Mouse (Mus musculus): ENCODE results near the gene Htt.

Htt gene

GRCm38 (mm10) chr5:34889252-34889651 is 127.7 kb downstream of the Htt start:
- no peak for DNase-seq (ENCODE audit: low spot score in 2 of 2)

- DNase-seq (ENCODE audit: low spot score in 2 of 2): no peak
Measured at GRCm38 (mm10) chr5:34896697-34897453, 135.3 kb downstream of the Htt start.

GRCm38 (mm10) chr5:34899787-34900469 is 138.4 kb downstream of the Htt start:
- DNase-seq (ENCODE audit: low spot score in 2 of 2): no peak

GRCm38 (mm10) chr5:34902371-34902770 is 140.8 kb downstream of the Htt start:
- no peak for DNase-seq (ENCODE audit: low spot score in 2 of 2)

GRCm38 (mm10) chr5:34902811-34903385 is 141.4 kb downstream of the Htt start:
- no peak for DNase-seq (ENCODE audit: low spot score in 2 of 2)

GRCm38 (mm10) chr5:34904412-34904811 is 142.9 kb downstream of the Htt start:
- no peak for DNase-seq (ENCODE audit: low spot score in 2 of 2)

GRCm38 (mm10) chr5:34907230-34907629 is 145.7 kb downstream of the Htt start:
- no peak for DNase-seq (ENCODE audit: low spot score in 2 of 2)

GRCm38 (mm10) chr5:34907910-34908725 is 146.6 kb downstream of the Htt start, which contains the start of gene Msantd1:
Msantd1 (plus strand) TSS chr5:34908012.
- DNase-seq (ENCODE audit: low spot score in 2 of 2): no peak

GRCm38 (mm10) chr5:34908726-34909633 is 147.4 kb downstream of the Htt start:
- no peak for DNase-seq (ENCODE audit: low spot score in 2 of 2)

- DNase-seq (ENCODE audit: low spot score in 2 of 2): no peak
Measured at GRCm38 (mm10) chr5:34909634-34910503, 148.3 kb downstream of the Htt start.

GRCm38 (mm10) chr5:34910504-34910815 is 148.9 kb downstream of the Htt start:
- DNase-seq (ENCODE audit: low spot score in 2 of 2): no peak

GRCm38 (mm10) chr5:34915801-34916200 is 154.3 kb downstream of the Htt start:
- peak; percentile 65 to 73 for DNase-seq (ENCODE audit: low spot score in 2 of 2)

GRCm38 (mm10) chr5:34917234-34917655 is 155.7 kb downstream of the Htt start:
- DNase-seq (ENCODE audit: low spot score in 2 of 2): no peak

GRCm38 (mm10) chr5:34918785-34919184 is 157.2 kb downstream of the Htt start:
- no peak for DNase-seq (ENCODE audit: low spot score in 2 of 2)

- no peak for DNase-seq (ENCODE audit: low spot score in 2 of 2)
Measured at GRCm38 (mm10) chr5:34922531-34922930, 161.0 kb downstream of the Htt start.

GRCm38 (mm10) chr5:34923920-34924319 is 162.4 kb downstream of the Htt start:
- DNase-seq (ENCODE audit: low spot score in 2 of 2): no peak

GRCm38 (mm10) chr5:34924519-34924918 is 163.0 kb downstream of the Htt start:
- peak; percentile 54 to 55 for DNase-seq (ENCODE audit: low spot score in 2 of 2)

GRCm38 (mm10) chr5:34927648-34928047 is 166.1 kb downstream of the Htt start:
- DNase-seq (ENCODE audit: low spot score in 2 of 2): no peak

GRCm38 (mm10) chr5:34930151-34930975 is 168.8 kb downstream of the Htt start:
- no peak for DNase-seq (ENCODE audit: low spot score in 2 of 2)

Measured in spleen, postnatal 14 days (tissue).